Mouse (Mus musculus) CH12.LX (cell line): ENCODE data around the gene Ogfod2. TPM values are rescaled to one million over a fixed set of nuclear protein-coding genes. Genes with fewer than 3 reads are reported as not detected.

Experiments used
- DNase-seq: peaks from one replicate; pipeline ENCODE4 v3.0.0-alpha.2; 2013; ENCODE audit errors: extremely low read depth
- H3K27ac ChIP-seq: 2 replicates; pipeline ENCODE4 v1.5.1; 2012; ENCODE audit warnings: low read depth, mild to moderate bottlenecking, control low read depth, moderate library complexity; ENCODE audit not compliant: insufficient read depth
- H3K27me3 ChIP-seq: replicated peaks from 2 replicates; pipeline ENCODE3; 2012; ENCODE audit warnings: inconsistent platforms
- H3K36me3 ChIP-seq, 2 experiments: replicated peaks in 1 of 2; 2 replicates each; pipeline versions ENCODE3 to v1.6.1; 2012; ENCODE audit warnings: inconsistent platforms in 1 of 2, low read length in 1 of 2, mild to moderate bottlenecking in 1 of 2, mixed read lengths in 1 of 2, moderate library complexity in 1 of 2; ENCODE audit not compliant: control insufficient read depth in 1 of 2, insufficient read depth in 1 of 2
- H3K4me1 ChIP-seq, 2 experiments: 2 replicates each; pipeline ENCODE4 v1.6.1; 2012; ENCODE audit warnings: inconsistent platforms in 1 of 2, moderate library complexity in 1 of 2; ENCODE audit not compliant: insufficient read depth in 2 of 2, control insufficient read depth in 1 of 2
- H3K4me2 ChIP-seq: 2 replicates; pipeline ENCODE4 v1.6.1; 2012; ENCODE audit warnings: low read depth, mild to moderate bottlenecking, control low read depth; ENCODE audit not compliant: poor library complexity, insufficient read depth, severe bottlenecking
- H3K4me3 ChIP-seq, 3 experiments: fragments of 150-350 bp in 1 of 3; sonication (generic) in 1 of 3; replicated peaks in 1 of 3; 2 replicates each; pipeline versions ENCODE3 to v1.5.1; 2011 to 2012; ENCODE audit warnings: low read depth in 2 of 3, low read length in 2 of 3, mild to moderate bottlenecking in 2 of 3, moderate library complexity in 2 of 3, control low read depth in 1 of 3, improper control_type of control experiment in 1 of 3, inconsistent platforms in 1 of 3, mixed read lengths in 1 of 3; ENCODE audit not compliant: poor library complexity in 1 of 3
- H3K79me2 ChIP-seq: replicated peaks from 2 replicates; pipeline ENCODE4 v1.6.1; 2012; ENCODE audit warnings: mild to moderate bottlenecking, moderate library complexity; ENCODE audit not compliant: control insufficient read depth, poor library complexity, insufficient read depth, severe bottlenecking; ENCODE audit errors: extremely low read depth
- H3K9ac ChIP-seq: 2 replicates; pipeline ENCODE4 v1.6.1; 2012; ENCODE audit warnings: low read depth, mild to moderate bottlenecking, control low read depth, moderate library complexity; ENCODE audit not compliant: insufficient read depth
- H3K9me3 ChIP-seq: replicated peaks from 2 replicates; pipeline ENCODE3; 2012; ENCODE audit warnings: low read length, inconsistent platforms, mixed read lengths
- BHLHE40 ChIP-seq: IDR thresholded peaks from 2 replicates; pipeline ENCODE4 v1.6.1; 2011; ENCODE audit warnings: mild to moderate bottlenecking, low read depth, low read length, improper control_type of control experiment
- CTCF ChIP-seq, 2 experiments: IDR thresholded peaks in 1 of 2; conservative IDR thresholded peaks in 1 of 2; 2 replicates each; pipeline ENCODE4 v1.5.1; 2011 to 2012; ENCODE audit warnings: low read depth in 2 of 2, low read length in 2 of 2, improper control_type of control experiment in 1 of 2, inconsistent platforms in 1 of 2, mild to moderate bottlenecking in 1 of 2, moderate library complexity in 1 of 2
- ELF1 ChIP-seq: IDR thresholded peaks from 2 replicates; pipeline ENCODE4 v1.6.1; 2014; ENCODE audit warnings: low read depth, mild to moderate bottlenecking, inconsistent platforms, low read length, improper control_type of control experiment
- EP300 ChIP-seq: IDR thresholded peaks from 2 replicates; pipeline ENCODE4 v1.6.1; 2011; ENCODE audit warnings: low read length, improper control_type of control experiment
- ETS1 ChIP-seq: conservative IDR thresholded peaks from 2 replicates; pipeline ENCODE4 v1.6.1; 2012; ENCODE audit warnings: low read depth, mild to moderate bottlenecking, inconsistent platforms, low read length, improper control_type of control experiment, moderate library complexity
- IRF4 ChIP-seq: IDR thresholded peaks from 2 replicates; pipeline ENCODE4 v1.6.1; 2014; ENCODE audit warnings: low read depth, mild to moderate bottlenecking, inconsistent platforms, low read length, improper control_type of control experiment
- JUND ChIP-seq: conservative IDR thresholded peaks from 2 replicates; pipeline ENCODE4 v1.6.1; 2011; ENCODE audit warnings: low read depth, low read length, improper control_type of control experiment
- KAT2A ChIP-seq: IDR thresholded peaks from 2 replicates; pipeline ENCODE4 v1.6.1; 2012; ENCODE audit warnings: low read length, improper control_type of control experiment, inconsistent platforms; ENCODE audit not compliant: insufficient replicate concordance
- MAX ChIP-seq: IDR thresholded peaks from 2 replicates; pipeline ENCODE4 v1.6.1; 2011; ENCODE audit warnings: low read length, improper control_type of control experiment
- MEF2A ChIP-seq: IDR thresholded peaks from 2 replicates; pipeline ENCODE4 v1.6.1; 2014; ENCODE audit warnings: low read depth, mild to moderate bottlenecking, inconsistent platforms, low read length, improper control_type of control experiment, borderline replicate concordance
- NELFE ChIP-seq: IDR thresholded peaks from 2 replicates; pipeline ENCODE4 v1.6.1; 2011; ENCODE audit warnings: low read depth, low read length, improper control_type of control experiment
- NRF1 ChIP-seq: IDR thresholded peaks from 2 replicates; pipeline ENCODE4 v1.6.1; 2014; ENCODE audit warnings: low read depth, mild to moderate bottlenecking, inconsistent platforms, low read length, improper control_type of control experiment, moderate library complexity
- PAX5 ChIP-seq: IDR thresholded peaks from 2 replicates; pipeline ENCODE4 v1.6.1; 2012; ENCODE audit warnings: low read length, inconsistent platforms, mixed read lengths
- POLR2A ChIP-seq: IDR thresholded peaks from 2 replicates; pipeline ENCODE4 v1.6.1; 2011; ENCODE audit warnings: low read depth, mild to moderate bottlenecking, improper control_type of control experiment, low read length
- POLR2AphosphoS2 ChIP-seq: IDR thresholded peaks from 2 replicates; pipeline ENCODE4 v1.6.1; 2011; ENCODE audit warnings: low read depth, low read length, improper control_type of control experiment
- RAD21 ChIP-seq: IDR thresholded peaks from 2 replicates; pipeline ENCODE4 v1.6.1; 2011; ENCODE audit warnings: low read depth, mild to moderate bottlenecking, low read length, improper control_type of control experiment, moderate library complexity
- RCOR1 ChIP-seq: conservative IDR thresholded peaks from 2 replicates; pipeline ENCODE4 v1.6.1; 2012; ENCODE audit warnings: low read depth, mild to moderate bottlenecking, inconsistent platforms, low read length, improper control_type of control experiment
- SMC3 ChIP-seq: IDR thresholded peaks from 2 replicates; pipeline ENCODE4 v1.6.1; 2011; ENCODE audit warnings: low read depth, low read length, improper control_type of control experiment
- TCF12 ChIP-seq: IDR thresholded peaks from 2 replicates; pipeline ENCODE4 v1.6.1; 2014; ENCODE audit warnings: low read depth, mild to moderate bottlenecking, inconsistent platforms, low read length, improper control_type of control experiment
- UBTF ChIP-seq: IDR thresholded peaks from 2 replicates; pipeline ENCODE4 v1.6.1; 2012; ENCODE audit warnings: low read depth, mild to moderate bottlenecking, inconsistent platforms, low read length, improper control_type of control experiment, moderate library complexity
- USF1 ChIP-seq: IDR thresholded peaks from 2 replicates; pipeline ENCODE4 v1.6.1; 2014; ENCODE audit warnings: low read depth, mild to moderate bottlenecking, inconsistent platforms, low read length, improper control_type of control experiment
- USF2 ChIP-seq: conservative IDR thresholded peaks from 2 replicates; pipeline ENCODE4 v1.6.1; 2011; ENCODE audit warnings: low read depth, low read length, improper control_type of control experiment
- ZC3H11A ChIP-seq: IDR thresholded peaks from 2 replicates; pipeline ENCODE4 v1.6.1; 2012; ENCODE audit warnings: low read depth, mild to moderate bottlenecking, inconsistent platforms, low read length, improper control_type of control experiment
- ZMIZ1 ChIP-seq: IDR thresholded peaks from 2 replicates; pipeline ENCODE4 v1.6.1; 2012; ENCODE audit warnings: low read depth, mild to moderate bottlenecking, inconsistent platforms, low read length, improper control_type of control experiment
- dilution Hi-C: fragments of 300-500 bp; cut with MboI; formaldehyde crosslinking; loops from 2 replicates; pipeline ENCODE4 v1.14.3; 2020; ENCODE audit warnings: low sequenced_read_pairs; ENCODE audit not compliant: extremely low pct_unique_long_range_greater_than_20kb, extremely low pct_ligation_motif_present
- in situ Hi-C: fragments of 300-500 bp; cut with MboI; formaldehyde crosslinking; loops from 3 replicates; pipeline ENCODE4 v1.14.3; 2019; ENCODE audit warnings: low sequenced_read_pairs, low pct_ligation_motif_present, low pct_unique_long_range_greater_than_20kb, mixed read lengths
- polyA plus RNA-seq: library from polyadenylated mRNA; unstranded; fragments of >175 nt; gene quantifications from 2 replicates; pipeline ENCODE4 v1.2.1, GENCODE M21; 2012; ENCODE audit warnings: low read depth; ENCODE audit not compliant: insufficient read length
- total RNA-seq, 2 experiments: library from RNA; depleted of rRNA; stranded (reverse); fragments of 300-350 nt in 1 of 2; fragments of >200 nt in 1 of 2; gene quantifications; 2 replicates each; pipeline ENCODE4 v1.2.3; 2012 to 2014

Ogfod2 gene
- total and polyA plus RNA-seq, 3 experiments = 19.3 to 25.5 (median 24.0) TPM

DNA sequence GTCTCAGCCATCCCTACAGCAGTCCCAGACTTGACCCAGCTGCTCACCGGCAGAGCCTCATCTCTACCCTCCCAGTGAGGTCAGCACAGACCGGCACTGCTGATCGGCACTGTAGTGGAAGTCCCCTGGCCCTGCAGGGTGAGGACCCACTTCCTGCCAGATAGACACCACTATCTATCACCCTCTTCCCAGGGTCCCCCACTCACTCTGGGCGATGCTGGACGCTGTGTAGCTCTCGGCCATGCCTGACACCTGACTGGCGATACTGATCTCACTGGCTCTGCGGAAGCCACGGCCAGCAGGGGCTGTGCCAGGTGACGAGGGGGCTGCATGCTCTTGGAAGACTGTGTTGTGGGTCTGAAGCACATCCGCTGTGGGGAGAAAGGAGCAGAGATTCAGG, 13.0 kb downstream of the Ogfod2 start:
- dilution Hi-C loops (no loop called here), in situ Hi-C loops (no loop called here)
- no peak for DNase-seq
- H3K79me2 ChIP-seq = no peaks in the 10 kb centered on the region
- H3K4me2 ChIP-seq = no peak overlapping the region
- no peak overlapping the region for H3K9ac ChIP-seq
- no peaks in the 10 kb centered on the region for H3K9me3 ChIP-seq
- H3K27me3 ChIP-seq = no peaks in the 10 kb centered on the region
- H3K4me3 ChIP-seq = no peak overlapping the region
- TF ChIP-seq RAD21 (no peak), RCOR1 (no peak), USF2 (no peak), EP300 (no peak), TCF12 (no peak), PAX5 (no peak), UBTF (no peak), POLR2AphosphoS2 (no peak), IRF4 (no peak), SMC3 (no peak), NELFE (no peak)
- H3K36me3 ChIP-seq = peaks cover 51 to 98% of the 10 kb centered on the region in 2 experiments
- H3K4me1 ChIP-seq = peaks cover 0 to 9% of the 10 kb centered on the region in 2 experiments; a peak in 2 of 4 replicates
- H3K27ac ChIP-seq = no peak overlapping the region

DNA sequence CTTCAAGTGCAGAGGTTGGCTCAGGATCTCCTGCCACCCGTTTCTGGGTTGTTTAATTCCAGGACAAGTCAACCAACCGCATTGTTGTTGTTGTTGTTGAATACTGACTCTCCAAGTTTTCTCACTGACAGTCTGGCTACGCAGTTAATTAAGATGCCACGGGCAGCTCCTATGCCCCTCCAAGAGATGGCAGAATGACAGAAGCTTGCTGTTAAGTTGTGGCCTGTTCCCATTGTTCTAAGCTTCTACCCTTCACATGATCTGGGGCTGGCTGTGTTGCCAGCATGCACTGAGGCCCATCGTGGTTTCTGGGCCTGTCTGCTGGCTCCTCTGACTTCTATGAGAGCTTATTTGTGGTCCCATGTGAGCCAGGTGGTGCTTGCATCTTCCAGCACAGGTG, 22.2 kb downstream of the Ogfod2 start:
- Histone ChIP-seq H3K9me3 (no peaks in the 10 kb centered on the region), H3K27me3 (no peaks in the 10 kb centered on the region), H3K79me2 (no peaks in the 10 kb centered on the region), H3K27ac (no peak overlapping the region), H3K4me1 (no peaks in the 10 kb centered on the region), H3K4me3 (no peak overlapping the region), H3K36me3 (peaks cover 8 to 85% of the 10 kb centered on the region in 2 experiments), H3K4me2 (no peak overlapping the region), H3K9ac (no peak overlapping the region)
- DNase-seq = no peak
- dilution Hi-C loops (no loop called here), in situ Hi-C loops (no loop called here)
- TF ChIP-seq IRF4 (no peak), ELF1 (no peak), TCF12 (no peak), USF1 (no peak), UBTF (no peak), POLR2A (no peak), PAX5 (no peak), ETS1 (no peak), ZC3H11A (no peak), CTCF (conservative IDR thresholded peaks at IDR 0.05 in 1 of 2, IDR thresholded peaks at IDR 0.05 in 1 of 2; ENCODE audit: low read depth in 2 of 2, low read length in 2 of 2) (no peak), NRF1 (no peak), MAX (no peak), JUND (no peak), KAT2A (no peak), BHLHE40 (no peak), NELFE (no peak), RAD21 (no peak), MEF2A (no peak), ZMIZ1 (no peak)
